Mouse (Mus musculus): ENCODE measurements around the gene Il4ra. TPM values are rescaled to one million over a fixed set of nuclear protein-coding genes. Genes with fewer than 3 reads are reported as not detected.
A peak's percentile ranks its signal among the peaks of the same experiment; 100 is the strongest.

The Il4ra gene
- polyA plus RNA-seq, 1 experiment from 2014 or later, result 2.6 TPM

GRCm38 (mm10) chr7:125542335-125543050 lies 9.4 kb upstream of the Il4ra start:
- H3K27ac ChIP-seq (replicated peaks; ENCODE audit: low read depth, low read length), result no peak overlapping the region
- DNase-seq (ENCODE audit: low spot score) (no peak), ATAC-seq (ENCODE audit: insufficient number of reproducible peaks, low FRiP score, low TSS enrichment, low read depth) (no peak)
- peaks cover 5% of the 10 kb centered on the region; the same call in 1 of the 2 replicates for H3K4me1 ChIP-seq (ENCODE audit: control insufficient read depth, insufficient read depth, low read length)
- H3K9me3 ChIP-seq (ENCODE audit: control insufficient read depth, low read length), result no peaks in the 10 kb centered on the region
- WGBS, result 70% methylated on average over 11 of the region's 11 CpGs
- H3K36me3 ChIP-seq (ENCODE audit: control insufficient read depth, insufficient read depth, low read length), result no peaks in the 10 kb centered on the region
- no peak overlapping the region for H3K9ac ChIP-seq (ENCODE audit: low read length)
- no peak overlapping the region for H3K4me2 ChIP-seq (ENCODE audit: low read depth, severe bottlenecking)
- no peak overlapping the region for H3K4me3 ChIP-seq (ENCODE audit: low read depth, low read length)
- no peaks in the 10 kb centered on the region for H3K27me3 ChIP-seq (ENCODE audit: control insufficient read depth, insufficient read depth, low read length)

- peaks cover 5% of the 10 kb centered on the region; the same call in 1 of the 2 replicates for H3K4me1 ChIP-seq (ENCODE audit: control insufficient read depth, insufficient read depth, low read length)
- no peaks in the 10 kb centered on the region for H3K27me3 ChIP-seq (ENCODE audit: control insufficient read depth, insufficient read depth, low read length)
- DNase-seq (ENCODE audit: low spot score) (no peak), ATAC-seq (ENCODE audit: insufficient number of reproducible peaks, low FRiP score, low TSS enrichment, low read depth) (no peak)
- no peaks in the 10 kb centered on the region for H3K9me3 ChIP-seq (ENCODE audit: control insufficient read depth, low read length)
- H3K36me3 ChIP-seq (ENCODE audit: control insufficient read depth, insufficient read depth, low read length), result no peaks in the 10 kb centered on the region
- WGBS, result 79% methylated on average over 3 of the region's 3 CpGs
- no peak overlapping the region for H3K4me2 ChIP-seq (ENCODE audit: low read depth, severe bottlenecking)
- no peak overlapping the region for H3K4me3 ChIP-seq (ENCODE audit: low read depth, low read length)
- no peak overlapping the region for H3K9ac ChIP-seq (ENCODE audit: low read length)
- no peak overlapping the region for H3K27ac ChIP-seq (replicated peaks; ENCODE audit: low read depth, low read length)
Measured at GRCm38 (mm10) chr7:125543497-125543896, 8.4 kb upstream of the Il4ra start.

GRCm38 (mm10) chr7:125545331-125545730 lies 6.6 kb upstream of the Il4ra start:
- no peak overlapping the region for H3K4me2 ChIP-seq (ENCODE audit: low read depth, severe bottlenecking)
- no peaks in the 10 kb centered on the region for H3K27me3 ChIP-seq (ENCODE audit: control insufficient read depth, insufficient read depth, low read length)
- no peak overlapping the region for H3K27ac ChIP-seq (replicated peaks; ENCODE audit: low read depth, low read length)
- DNase-seq (ENCODE audit: low spot score) (no peak), ATAC-seq (ENCODE audit: insufficient number of reproducible peaks, low FRiP score, low TSS enrichment, low read depth) (no peak)
- peaks cover 5% of the 10 kb centered on the region; the same call in 1 of the 2 replicates for H3K4me1 ChIP-seq (ENCODE audit: control insufficient read depth, insufficient read depth, low read length)
- H3K9me3 ChIP-seq (ENCODE audit: control insufficient read depth, low read length), result no peaks in the 10 kb centered on the region
- no peaks in the 10 kb centered on the region for H3K36me3 ChIP-seq (ENCODE audit: control insufficient read depth, insufficient read depth, low read length)
- H3K4me3 ChIP-seq (ENCODE audit: low read depth, low read length), result no peak overlapping the region
- H3K9ac ChIP-seq (ENCODE audit: low read length), result no peak overlapping the region
- WGBS, result 90% methylated on average over 7 of the region's 7 CpGs

GRCm38 (mm10) chr7:125546727-125547126 lies 5.2 kb upstream of the Il4ra start:
- Histone ChIP-seq H3K4me3 (ENCODE audit: low read depth, low read length) (no peak overlapping the region), H3K9ac (ENCODE audit: low read length) (no peak overlapping the region), H3K36me3 (ENCODE audit: control insufficient read depth, insufficient read depth, low read length) (no peaks in the 10 kb centered on the region), H3K4me2 (ENCODE audit: low read depth, severe bottlenecking) (no peak overlapping the region), H3K9me3 (ENCODE audit: control insufficient read depth, low read length) (no peaks in the 10 kb centered on the region), H3K4me1 (ENCODE audit: control insufficient read depth, insufficient read depth, low read length) (peaks cover 9% of the 10 kb centered on the region; the same call in 1 of the 2 replicates), H3K27me3 (ENCODE audit: control insufficient read depth, insufficient read depth, low read length) (peaks cover 3% of the 10 kb centered on the region; the same call in 1 of the 2 replicates), H3K27ac (replicated peaks; ENCODE audit: low read depth, low read length) (no peak overlapping the region)
- ATAC-seq (ENCODE audit: insufficient number of reproducible peaks, low FRiP score, low TSS enrichment, low read depth) (no peak), DNase-seq (ENCODE audit: low spot score) (no peak)
- WGBS, result 91% methylated on average over 6 of the region's 6 CpGs

- no peak overlapping the region for H3K27ac ChIP-seq (replicated peaks; ENCODE audit: low read depth, low read length)
- no peak overlapping the region for H3K4me3 ChIP-seq (ENCODE audit: low read depth, low read length)
- peaks cover 4% of the 10 kb centered on the region; the same call in 1 of the 2 replicates for H3K4me1 ChIP-seq (ENCODE audit: control insufficient read depth, insufficient read depth, low read length)
- no peak overlapping the region for H3K9ac ChIP-seq (ENCODE audit: low read length)
- no peaks in the 10 kb centered on the region for H3K36me3 ChIP-seq (ENCODE audit: control insufficient read depth, insufficient read depth, low read length)
- peaks cover 10% of the 10 kb centered on the region for H3K27me3 ChIP-seq (ENCODE audit: control insufficient read depth, insufficient read depth, low read length)
- no peak overlapping the region for H3K4me2 ChIP-seq (ENCODE audit: low read depth, severe bottlenecking)
- H3K9me3 ChIP-seq (ENCODE audit: control insufficient read depth, low read length), result no peaks in the 10 kb centered on the region
- 87% methylated on average over 8 of the region's 8 CpGs for WGBS
- DNase-seq (ENCODE audit: low spot score), result no peak
- ATAC-seq (ENCODE audit: insufficient number of reproducible peaks, low FRiP score, low TSS enrichment, low read depth), result no peak
Measured at GRCm38 (mm10) chr7:125549916-125550315, 2.0 kb upstream of the Il4ra start.

DNA sequence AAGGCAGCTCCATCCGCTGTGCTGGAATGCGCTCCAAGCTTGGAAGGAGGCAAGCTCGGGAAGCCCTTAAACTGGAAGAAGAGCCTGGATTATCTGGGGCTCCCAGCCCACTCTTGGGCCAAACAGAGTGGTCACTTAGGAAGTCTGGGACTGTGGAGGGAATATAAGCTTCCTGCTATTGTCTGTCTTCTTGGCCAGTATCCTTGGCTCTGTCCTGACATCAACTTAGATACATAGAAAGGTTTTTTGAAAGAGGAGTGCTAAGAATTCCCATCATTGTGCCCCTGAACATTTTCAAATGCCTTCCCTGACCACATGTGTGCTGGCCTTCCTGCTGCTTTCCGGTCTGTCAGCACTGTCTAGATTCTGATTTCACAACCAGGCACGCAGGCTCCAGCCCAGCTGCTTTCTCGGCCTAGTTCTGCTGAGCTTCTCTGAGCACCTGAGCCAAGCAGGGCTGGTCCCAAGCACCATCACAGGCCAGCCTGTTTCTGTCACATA lies 989 bp upstream of the Il4ra start:
- H3K27ac ChIP-seq (replicated peaks; ENCODE audit: low read depth, low read length), result no peak overlapping the region
- no peak overlapping the region for H3K4me2 ChIP-seq (ENCODE audit: low read depth, severe bottlenecking)
- no peak for DNase-seq (ENCODE audit: low spot score)
- H3K9ac ChIP-seq (ENCODE audit: low read length), result no peak overlapping the region
- WGBS, result 84% methylated on average over 6 of the region's 6 CpGs
- peaks cover 10% of the 10 kb centered on the region for H3K27me3 ChIP-seq (ENCODE audit: control insufficient read depth, insufficient read depth, low read length)
- no peak overlapping the region for H3K4me3 ChIP-seq (ENCODE audit: low read depth, low read length)
- peaks cover 4% of the 10 kb centered on the region; the same call in 1 of the 2 replicates for H3K4me1 ChIP-seq (ENCODE audit: control insufficient read depth, insufficient read depth, low read length)
- H3K36me3 ChIP-seq (ENCODE audit: control insufficient read depth, insufficient read depth, low read length), result no peaks in the 10 kb centered on the region
- no peaks in the 10 kb centered on the region for H3K9me3 ChIP-seq (ENCODE audit: control insufficient read depth, low read length)
- ATAC-seq (ENCODE audit: insufficient number of reproducible peaks, low FRiP score, low TSS enrichment, low read depth), result no peak

DNA sequence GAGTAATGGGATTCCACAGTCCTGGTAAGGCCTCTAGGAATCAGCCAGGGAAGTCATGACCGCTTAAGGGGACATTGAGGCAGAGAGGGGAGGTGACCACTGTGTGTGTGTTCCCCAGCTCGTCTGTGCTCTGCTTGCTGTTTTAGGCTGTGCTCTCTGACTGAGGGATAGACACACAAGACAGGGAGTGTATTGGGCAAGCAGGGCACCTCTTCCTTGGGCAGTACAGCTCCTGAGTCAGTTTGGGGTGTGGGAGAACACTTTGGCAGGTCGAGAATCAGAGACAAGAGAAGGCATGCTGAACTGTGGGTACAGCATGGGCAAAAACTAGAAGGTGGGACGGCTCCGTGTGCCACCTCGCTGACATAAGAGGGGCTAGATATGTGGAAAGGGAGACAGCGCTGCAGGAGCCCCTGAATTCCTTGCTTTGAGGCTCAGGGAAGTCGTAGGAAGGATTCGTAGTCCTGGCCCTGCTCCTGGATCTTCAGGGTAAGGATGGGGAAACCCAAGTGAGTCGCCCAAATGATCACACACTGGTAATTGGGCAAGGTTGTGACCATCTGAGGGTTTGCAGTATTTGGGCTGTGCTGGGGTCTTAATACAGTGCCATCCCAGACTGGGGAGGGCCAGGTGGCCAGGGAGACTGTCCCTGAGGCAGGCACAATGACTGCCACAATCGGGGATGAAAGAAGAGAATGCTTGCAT lies 1.1 kb downstream of the Il4ra start:
- no peak overlapping the region for H3K9ac ChIP-seq (ENCODE audit: low read length)

GRCm38 (mm10) chr7:125553653-125554428 lies 1.9 kb downstream of the Il4ra start:
- Histone ChIP-seq H3K27ac (replicated peaks; ENCODE audit: low read depth, low read length) (no peak overlapping the region), H3K9ac (ENCODE audit: low read length) (no peak overlapping the region), H3K4me1 (ENCODE audit: control insufficient read depth, insufficient read depth, low read length) (peaks cover 4% of the 10 kb centered on the region; the same call in 1 of the 2 replicates), H3K4me3 (ENCODE audit: low read depth, low read length) (no peak overlapping the region), H3K36me3 (ENCODE audit: control insufficient read depth, insufficient read depth, low read length) (no peaks in the 10 kb centered on the region), H3K9me3 (ENCODE audit: control insufficient read depth, low read length) (no peaks in the 10 kb centered on the region), H3K27me3 (ENCODE audit: control insufficient read depth, insufficient read depth, low read length) (peaks cover 10% of the 10 kb centered on the region), H3K4me2 (ENCODE audit: low read depth, severe bottlenecking) (no peak overlapping the region)
- no peak for DNase-seq (ENCODE audit: low spot score)
- ATAC-seq (ENCODE audit: insufficient number of reproducible peaks, low FRiP score, low TSS enrichment, low read depth), result no peak
- WGBS, result 89% methylated on average over 13 of the region's 13 CpGs

More for the DNA sequence above, 1.1 kb downstream of the Il4ra start:
- 73% methylated on average over 11 of the region's 11 CpGs for WGBS
- H3K36me3 ChIP-seq (ENCODE audit: control insufficient read depth, insufficient read depth, low read length), result no peaks in the 10 kb centered on the region
- peak overlapping the region; percentile 41 for H3K4me3 ChIP-seq (ENCODE audit: low read depth, low read length)
- H3K27ac ChIP-seq (replicated peaks; ENCODE audit: low read depth, low read length), result no peak overlapping the region
- peak overlapping the region; percentile 76 for H3K4me2 ChIP-seq (ENCODE audit: low read depth, severe bottlenecking)
- DNase-seq (ENCODE audit: low spot score), result no peak
- no peaks in the 10 kb centered on the region for H3K9me3 ChIP-seq (ENCODE audit: control insufficient read depth, low read length)
- no peak for ATAC-seq (ENCODE audit: insufficient number of reproducible peaks, low FRiP score, low TSS enrichment, low read depth)
- H3K27me3 ChIP-seq (ENCODE audit: control insufficient read depth, insufficient read depth, low read length), result peaks cover 10% of the 10 kb centered on the region
- peaks cover 4% of the 10 kb centered on the region; the same call in 1 of the 2 replicates for H3K4me1 ChIP-seq (ENCODE audit: control insufficient read depth, insufficient read depth, low read length)

Measured in limb, embryonic 11.5 days (tissue).